Mouse (Mus musculus) embryo, embryonic 11 days (tissue): ENCODE data around the gene Rpl35.
"Not testable (repeated sequence)": the region's sequence is repeated elsewhere in the genome, so short reads cannot be mapped to it uniquely, and the experiment has no call there.

ENCODE experiments used
- DNase-seq: peaks from one replicate; pipeline ENCODE4 v3.0.0-alpha.2; 2015

Rpl35 gene

DNA sequence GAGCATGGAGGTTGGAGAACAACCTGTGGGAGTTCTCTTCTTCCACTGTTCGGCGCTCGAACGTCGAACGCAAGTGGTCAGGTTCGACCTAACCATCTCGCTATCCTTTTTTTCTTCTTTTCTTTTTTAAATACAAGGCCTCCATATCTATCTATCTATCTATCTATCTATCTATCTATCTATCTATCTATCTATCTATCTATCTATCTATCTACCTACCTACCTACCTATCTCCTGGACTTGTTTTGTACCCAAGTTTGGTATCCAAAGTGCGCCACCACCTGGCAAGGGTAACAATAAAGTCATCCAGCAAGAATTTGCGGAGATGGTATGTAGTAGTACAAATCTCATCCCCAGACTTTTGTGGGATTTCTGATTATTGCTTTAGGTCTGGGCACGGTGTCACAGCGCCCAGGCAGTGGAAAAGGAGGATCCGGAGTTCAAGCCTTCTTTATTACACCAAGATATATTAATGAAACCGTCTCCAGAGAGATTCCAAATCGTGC lies at the start of gene Rpl35:
Gene Rpl35 (minus strand): TSS at position 51 of the 506 bp plus-strand sequence.
- DNase-seq: peak; percentile 61

DNA sequence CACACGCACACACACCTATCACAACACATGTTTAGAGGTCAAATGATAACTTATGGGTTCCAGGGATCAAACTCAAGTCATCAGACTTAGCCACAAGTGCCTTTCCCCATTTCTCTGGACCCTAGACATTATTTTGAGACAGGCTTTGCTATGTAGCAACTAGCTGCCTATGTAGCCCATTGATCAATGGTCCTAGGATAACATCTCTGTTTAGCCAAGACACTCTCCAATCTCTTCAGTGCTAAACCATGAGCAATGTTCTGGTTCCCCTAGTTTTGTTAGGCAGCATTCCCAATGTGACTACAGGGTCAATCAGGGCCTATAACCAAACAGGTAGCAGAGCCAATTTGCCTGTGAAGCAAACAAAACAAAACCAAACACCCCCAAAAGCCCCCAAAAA lies 43.1 kb upstream of the Rpl35 start:
- no peak for DNase-seq

DNA sequence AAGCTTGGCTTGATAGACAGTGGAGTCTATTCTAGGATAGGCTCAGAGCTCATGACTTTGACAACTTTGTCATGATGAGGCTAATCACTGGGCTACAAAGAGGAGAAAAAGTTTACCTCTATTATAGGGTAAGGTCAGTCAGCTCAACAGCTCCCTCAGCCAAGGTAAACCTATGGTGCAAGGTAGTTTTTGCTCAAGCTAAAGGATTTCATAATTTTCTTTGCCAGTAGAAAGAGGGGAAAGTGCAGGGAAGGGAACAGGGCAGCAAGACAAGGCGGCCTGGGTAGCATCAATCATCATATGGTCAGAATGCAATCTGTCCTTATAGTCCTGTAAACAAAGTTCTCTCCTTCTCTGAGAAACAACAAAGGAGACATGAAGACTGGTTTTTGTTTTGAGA lies 34.8 kb upstream of the Rpl35 start:
- no peak for DNase-seq

DNA sequence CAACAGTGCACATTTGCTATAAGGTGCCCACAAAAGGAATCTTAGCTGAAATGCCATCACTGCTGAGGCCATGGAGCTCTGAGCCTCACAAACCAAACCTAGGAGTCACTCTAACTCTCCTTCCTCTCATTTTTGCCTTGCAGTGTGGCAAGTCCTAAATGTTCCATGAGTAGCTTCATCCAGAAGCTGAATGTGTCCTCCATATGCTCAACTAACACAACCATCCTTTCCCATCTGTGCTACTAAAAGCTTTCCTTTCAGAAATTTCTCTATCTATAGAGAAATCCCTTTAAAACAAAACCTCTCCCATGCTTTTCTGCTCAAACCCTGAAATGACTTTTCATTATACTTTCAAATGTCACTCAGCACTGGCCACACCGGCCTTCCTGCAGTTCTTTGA lies 26.2 kb upstream of the Rpl35 start:
- no peak for DNase-seq

DNA sequence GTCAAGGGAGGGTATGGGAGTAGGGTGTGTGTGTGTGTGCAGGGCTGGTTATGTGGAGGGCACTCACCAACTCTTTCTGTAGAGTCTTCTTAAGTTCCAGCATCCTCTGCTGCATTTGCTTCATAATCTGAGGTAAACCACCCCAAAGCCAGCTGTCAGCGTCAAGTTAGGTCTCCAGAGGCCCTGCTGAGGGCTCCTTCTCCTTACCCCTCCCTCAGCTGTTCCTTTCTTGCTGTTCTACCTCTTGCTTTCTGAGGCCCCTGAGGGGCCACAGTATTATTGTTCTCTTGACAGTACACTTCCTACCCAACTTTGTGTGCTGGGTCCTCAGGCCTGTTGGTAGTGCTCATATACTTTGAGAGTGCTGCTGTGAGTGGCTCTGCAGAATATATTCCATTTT lies 14.6 kb upstream of the Rpl35 start:
- DNase-seq: no peak

DNA sequence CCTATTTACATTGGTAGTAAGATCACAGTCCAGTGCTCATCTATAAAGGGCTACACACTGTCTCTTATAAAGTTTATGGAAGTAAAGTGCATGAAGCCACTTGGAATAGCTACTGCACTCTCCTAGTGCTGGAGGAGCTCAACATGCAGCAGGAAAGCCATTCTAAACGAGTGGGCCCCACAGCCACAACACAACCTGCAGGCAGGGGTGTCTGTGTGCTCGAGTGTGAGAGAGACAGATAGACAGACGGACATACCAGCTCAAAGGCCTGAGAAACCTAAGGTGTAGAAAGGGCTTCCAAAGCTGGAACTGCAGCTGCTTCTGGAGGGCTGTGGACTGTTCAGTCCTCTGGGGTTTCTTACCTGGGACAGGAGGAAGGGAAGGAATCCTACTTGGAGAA lies 11.2 kb upstream of the Rpl35 start:
- no peak for DNase-seq

DNA sequence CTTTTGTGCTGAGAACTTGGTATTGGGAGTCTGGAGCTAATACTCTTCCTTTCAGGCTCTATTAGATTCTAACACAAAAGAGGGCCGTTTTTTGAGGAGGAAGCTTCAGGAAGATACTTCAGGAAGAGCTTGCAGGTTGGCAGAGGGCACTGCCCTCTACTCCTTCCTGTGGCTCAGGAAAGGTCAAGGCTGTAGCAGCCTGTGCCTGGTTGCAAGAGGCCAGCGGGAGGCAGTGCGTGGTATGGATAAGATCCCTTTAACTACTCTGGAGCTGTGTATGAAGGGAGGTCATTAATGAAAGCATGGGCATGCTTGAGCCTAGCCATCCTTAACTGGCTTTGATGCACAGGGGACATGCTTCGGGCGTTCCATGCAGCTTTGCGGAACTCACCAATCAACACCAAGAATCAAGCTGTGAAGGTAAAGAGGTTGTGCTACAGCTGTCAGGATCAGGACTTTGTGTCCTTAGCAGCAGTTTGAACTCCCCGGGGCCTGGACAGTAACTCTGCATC lies 7.4 kb upstream of the Rpl35 start:
- DNase-seq: no peak

DNA sequence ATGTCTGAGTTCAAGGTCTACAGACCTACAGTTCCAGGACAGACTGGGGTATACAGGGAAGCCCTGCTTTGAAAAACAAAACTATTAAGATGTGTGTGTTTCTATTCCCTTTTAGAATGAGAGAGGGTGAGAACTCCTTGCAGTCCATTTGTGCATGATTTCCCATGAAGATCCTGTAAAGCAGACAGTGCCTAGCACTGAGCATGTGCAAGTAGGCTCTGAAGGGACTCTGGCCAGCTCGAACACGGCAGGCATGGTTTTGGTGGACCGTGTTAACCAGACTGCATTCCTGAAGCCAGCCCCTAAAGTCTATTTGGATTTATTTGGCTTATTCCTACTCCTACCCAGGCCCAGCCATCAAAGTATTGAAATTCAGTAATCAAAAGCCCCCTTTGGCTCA lies 6.5 kb upstream of the Rpl35 start:
- DNase-seq: no peak

DNA sequence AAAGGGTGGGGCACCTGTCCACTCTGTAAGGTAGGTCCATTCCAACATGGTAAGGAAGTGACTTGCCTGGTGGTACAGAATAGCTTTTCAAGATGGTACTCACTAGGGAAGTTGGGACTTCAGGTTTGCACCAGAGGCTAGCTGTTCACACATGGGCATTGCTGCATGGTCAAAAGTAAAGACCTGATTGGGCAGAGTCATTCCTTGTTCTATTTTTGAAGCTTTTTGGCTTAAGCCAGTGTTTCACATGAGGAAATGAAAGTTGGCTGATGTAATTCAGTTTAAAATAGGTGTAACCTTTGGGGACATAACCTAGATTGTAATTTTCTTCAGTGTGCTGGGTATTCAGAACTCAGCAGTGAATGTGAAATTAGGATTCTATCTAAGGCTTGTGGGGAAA lies 5.8 kb upstream of the Rpl35 start:
- DNase-seq: no peak

DNA sequence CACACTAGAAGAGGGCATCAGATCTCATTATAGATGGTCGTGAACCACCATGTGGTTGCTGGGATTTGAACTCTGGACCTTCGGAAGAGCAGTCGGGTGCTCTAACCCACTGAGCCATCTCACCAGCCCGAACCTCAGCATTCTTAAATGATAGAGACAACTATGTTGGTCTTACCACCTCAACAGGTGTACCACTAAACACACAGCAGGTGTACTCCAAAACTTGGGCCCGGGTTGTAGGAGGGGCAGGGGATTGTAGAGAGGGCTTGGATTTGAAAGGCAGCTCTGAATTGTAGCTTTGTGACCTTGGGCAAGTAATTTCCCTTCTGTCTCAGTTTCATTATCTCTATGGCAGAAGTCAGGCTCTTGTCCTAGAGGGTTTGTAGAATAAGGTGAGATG lies 4.7 kb upstream of the Rpl35 start:
- DNase-seq: not testable (repeated sequence)

DNA sequence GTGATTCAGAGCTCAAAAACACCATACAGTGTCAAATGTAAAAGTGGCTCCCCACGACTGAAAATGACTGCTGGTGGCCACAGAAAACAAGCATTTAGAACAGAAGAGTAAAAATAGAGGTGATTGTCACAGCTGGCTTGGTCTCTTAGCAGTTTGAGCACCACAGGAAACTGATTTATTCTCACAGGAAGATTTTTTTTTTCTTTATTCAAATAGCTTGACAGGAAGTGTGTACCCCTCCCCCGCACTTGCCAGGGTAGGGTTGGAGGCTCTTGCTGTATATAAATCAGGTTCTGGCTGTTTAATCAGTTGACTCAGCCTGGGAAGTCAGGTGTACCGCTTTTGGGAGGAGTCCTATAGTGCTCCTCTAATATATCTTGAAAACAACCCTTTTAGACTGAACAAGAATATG lies 3.5 kb upstream of the Rpl35 start:
- DNase-seq: peak; percentile 53

DNA sequence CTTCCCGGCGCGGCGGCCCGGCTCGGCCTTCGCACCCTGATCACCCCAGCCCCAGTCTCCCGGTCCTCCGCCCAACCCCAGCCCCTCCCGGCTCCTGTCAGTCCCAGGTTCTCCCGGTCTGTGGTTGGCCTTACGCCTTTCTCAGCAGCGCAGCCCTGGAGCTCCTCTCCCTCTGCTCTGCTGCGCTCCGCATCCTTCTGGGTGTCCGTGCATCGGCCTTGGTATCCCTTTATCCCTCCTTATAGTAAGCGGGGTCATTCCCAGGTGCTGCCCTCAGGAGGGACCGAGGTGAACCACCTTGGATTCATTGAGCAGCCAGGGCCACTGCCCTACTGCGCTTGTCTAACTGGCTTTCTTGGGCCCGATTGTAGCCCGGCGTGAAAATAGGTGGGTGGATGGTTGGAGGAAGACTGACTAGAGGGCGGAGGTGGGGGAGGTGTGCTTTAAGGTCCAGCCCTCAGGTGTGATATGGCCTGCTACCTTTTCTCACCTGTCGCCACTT lies 3.0 kb upstream of the Rpl35 start:
- DNase-seq: peak; percentile 48

DNA sequence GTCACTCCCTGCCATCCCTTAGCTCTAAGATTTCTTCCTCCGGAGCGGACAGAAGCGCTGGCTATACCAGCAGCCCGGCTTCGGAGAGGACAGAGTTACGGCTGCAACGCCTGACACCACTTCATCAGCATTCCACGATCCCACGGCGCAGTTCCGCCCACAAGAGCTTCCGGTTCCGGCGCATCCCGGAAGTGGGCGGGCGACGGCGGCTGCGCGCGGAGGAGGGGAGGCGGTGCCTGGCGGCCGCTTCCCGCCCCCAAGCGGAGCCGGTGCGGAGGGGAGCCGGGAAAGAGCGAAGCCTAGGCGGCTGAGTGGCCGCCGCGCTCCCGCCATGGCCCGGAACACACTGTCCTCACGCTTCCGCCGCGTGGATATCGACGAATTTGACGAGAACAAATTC lies 2.4 kb upstream of the Rpl35 start:
- DNase-seq: peak; percentile 95

DNA sequence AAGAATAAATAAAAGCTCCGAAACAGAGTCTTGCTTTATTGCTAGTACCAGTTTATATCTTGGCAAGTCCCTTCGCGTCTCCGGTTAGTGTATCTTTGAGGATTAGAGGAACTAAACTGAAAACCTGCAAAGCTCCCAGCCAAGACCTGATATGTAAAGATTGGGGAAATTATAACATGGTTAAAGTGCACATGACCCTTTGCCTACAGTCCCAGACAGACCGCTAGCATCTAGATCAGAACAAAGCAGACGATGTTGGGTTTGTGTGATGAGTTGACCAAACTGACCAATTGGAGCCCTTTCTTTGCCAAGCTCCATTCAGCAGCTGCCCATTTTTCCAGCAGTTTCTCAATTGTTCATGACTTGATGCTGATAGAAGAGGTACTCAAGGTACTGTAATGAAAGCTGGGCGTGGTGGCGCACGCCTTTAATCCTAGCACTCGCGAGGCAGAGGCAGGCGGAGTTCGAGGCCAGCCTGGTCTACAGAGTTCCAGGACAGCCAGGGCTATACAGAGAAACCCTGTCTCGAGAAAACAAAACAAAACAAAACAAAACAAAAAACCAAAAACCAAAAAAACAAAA lies 816 bp upstream of the Rpl35 start:
- DNase-seq: no peak

DNA sequence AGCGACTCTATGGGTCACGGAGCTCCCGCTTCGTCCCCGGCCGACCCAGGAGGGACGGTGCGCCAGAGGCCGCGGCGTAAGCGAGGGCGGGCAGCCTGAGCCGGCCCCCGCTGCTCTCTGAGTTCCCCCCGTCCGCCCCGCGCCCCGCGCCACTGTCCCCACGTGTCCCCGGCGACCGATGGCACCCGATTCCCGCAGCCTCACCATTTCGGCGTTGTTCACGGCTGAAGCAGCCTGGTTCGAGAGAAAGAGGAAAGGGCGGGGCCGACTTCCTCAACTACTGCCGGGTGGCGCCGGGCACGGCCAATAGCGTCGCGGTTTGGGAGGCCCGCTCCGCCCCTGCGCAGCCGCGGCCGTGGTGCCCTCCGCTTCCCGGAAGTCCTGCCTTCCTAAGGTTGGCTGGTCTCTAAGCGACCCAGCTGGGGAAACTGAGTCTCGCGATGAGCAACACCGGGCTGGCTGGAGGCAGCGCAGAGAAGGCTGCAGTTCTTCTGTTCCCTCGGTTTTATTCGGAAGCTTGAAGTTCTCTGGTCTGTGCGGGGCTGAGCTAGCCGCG lies 466 bp downstream of the Rpl35 start, which contains the start of gene Arpc5l:
Gene Arpc5l (plus strand): TSS at position 469 of the 556 bp plus-strand sequence.
- DNase-seq: peak; percentile 97

DNA sequence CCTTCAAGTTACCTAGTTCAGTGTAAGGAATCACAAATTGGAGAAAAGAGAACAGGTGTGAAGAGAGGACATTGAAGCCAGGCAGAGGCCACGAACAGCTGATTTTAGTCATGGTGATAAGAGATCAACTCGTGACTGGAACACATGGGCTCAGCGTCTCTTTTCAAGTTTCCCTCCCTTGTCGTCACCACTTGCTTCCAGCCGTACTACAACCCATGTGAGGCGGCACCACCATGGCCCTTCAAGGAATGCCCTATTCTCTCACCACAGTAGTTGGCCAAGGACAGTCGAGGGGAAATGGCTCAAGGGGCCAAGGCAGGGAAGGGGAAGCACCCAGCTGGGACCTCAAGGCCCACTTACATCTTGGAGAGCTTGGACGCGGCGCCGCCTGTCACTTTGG lies 1.1 kb downstream of the Rpl35 start:
- DNase-seq: peak; percentile 39

DNA sequence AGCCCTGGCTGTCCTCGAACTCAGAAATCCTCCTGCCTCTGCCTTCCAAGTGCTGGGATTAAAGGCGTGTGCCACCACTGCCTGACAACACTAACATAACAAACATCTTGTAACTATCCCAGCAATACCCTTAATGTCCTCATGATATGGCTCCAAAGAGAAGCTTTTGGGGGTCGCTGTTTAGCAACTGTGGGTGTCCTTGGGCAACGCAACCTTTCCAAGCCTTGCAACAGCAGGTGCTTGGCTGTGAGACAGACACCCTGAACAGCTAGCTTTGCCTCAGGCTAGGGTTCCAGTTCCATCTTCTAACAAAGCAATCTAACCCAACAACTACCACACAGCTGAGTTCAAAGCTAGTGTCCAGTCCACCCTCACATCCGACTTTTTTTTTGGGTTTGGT lies 1.9 kb downstream of the Rpl35 start:
- DNase-seq: no peak

DNA sequence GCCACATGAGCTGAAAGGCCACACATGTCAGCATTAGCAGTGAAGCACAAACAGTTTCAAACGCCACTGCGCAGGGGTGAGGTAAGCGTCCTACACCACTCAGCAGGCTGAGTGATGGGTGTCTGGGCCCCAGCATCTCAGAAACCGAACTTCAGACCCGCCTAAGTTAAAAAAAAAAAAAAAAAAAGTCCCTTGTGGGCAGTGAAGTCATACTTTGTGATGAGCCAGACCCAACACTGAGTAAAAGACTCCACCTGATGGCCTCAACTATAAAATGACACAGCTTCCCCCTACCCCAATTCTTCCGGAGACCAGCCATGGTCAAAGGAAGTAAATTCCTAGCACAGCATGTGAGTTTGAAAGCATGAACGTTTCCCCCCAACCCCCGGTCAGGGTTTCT lies 2.3 kb downstream of the Rpl35 start:
- no peak for DNase-seq

DNA sequence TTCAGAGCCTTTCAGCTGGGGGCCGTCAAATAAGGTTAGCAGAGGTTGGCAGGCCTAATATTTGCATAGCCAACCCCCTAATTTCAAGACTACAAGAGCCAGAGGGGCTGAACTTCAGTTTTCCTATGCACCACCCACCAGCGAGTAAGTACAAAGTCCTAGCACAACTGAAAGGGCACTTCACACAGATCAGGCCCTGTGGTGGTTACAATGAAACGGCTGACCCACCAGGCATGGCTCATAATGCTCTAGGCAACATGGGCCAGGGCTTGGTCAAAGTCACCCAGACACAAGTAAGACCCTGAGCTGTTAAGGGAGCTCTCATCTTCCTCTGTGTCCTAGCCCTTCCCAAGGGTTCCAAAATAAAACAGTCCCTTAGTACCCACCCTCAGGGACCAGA lies 3.6 kb downstream of the Rpl35 start:
- DNase-seq: no peak

DNA sequence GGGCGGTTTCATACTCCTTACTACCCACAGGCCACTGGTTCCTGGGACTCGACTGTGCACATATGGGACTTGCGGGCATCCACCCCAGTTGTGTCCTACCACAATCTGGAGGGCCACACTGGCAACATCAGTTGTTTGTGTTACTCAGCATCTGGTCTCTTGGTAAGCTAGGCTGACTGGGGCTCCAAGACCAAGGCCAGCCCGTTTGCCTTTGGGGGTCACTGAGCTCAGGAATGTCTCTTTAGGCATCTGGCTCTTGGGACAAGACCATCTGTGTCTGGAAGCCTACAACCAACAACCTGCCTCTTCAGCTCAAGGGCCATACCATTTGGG lies 4.9 kb downstream of the Rpl35 start:
- DNase-seq: no peak

DNA sequence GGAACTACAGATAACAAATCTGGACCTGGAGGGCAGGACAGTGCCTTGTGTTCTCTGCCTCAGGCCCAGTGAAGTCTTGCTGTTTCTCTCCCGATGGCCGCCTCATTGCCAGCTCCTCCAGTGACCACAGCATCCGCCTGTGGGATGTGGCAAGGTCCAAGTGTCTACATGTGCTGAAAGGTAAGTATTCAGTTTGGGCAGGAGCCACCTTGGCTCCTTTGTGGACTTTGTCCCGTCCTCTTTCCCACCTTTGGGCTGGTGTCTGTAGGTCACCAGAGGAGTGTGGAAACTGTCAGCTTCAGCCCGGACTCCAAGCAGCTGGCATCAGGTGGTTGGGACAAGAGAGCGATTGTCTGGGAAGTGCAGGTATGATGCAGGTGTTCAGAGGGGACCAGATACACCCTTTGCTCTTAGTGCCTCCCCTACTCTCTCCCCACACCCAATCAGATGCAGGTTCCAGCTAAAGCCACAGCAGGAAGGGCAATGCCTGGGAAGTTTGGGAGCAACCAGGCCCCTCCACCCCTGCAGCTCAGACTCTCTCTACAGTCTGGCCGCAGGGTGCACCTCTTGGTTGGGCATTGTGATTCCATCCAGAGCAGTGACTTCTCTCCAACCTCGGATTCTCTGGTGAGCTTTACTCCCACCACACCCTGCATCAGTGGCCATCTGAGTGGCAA lies 5.4 kb downstream of the Rpl35 start:
- DNase-seq: no peak

DNA sequence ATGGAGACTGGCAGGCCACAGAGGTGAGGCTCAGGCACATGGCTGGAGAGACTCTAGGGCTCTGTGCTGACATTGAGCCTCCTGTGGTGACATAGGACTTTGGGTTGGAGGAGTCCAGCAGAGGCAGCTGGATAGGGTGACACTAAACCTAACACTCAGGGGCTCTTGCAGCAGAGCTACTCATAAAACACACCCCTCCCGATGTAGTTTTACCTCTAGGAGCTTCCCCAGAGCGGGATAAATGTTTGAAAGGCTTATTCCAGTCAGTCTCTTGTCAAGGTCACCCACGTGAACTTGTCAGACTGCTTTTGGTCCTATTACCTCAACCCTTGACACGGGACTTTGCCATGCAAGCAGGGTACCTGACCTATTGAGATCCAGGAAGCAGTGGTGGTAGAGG lies 6.0 kb downstream of the Rpl35 start:
- DNase-seq: no peak

DNA sequence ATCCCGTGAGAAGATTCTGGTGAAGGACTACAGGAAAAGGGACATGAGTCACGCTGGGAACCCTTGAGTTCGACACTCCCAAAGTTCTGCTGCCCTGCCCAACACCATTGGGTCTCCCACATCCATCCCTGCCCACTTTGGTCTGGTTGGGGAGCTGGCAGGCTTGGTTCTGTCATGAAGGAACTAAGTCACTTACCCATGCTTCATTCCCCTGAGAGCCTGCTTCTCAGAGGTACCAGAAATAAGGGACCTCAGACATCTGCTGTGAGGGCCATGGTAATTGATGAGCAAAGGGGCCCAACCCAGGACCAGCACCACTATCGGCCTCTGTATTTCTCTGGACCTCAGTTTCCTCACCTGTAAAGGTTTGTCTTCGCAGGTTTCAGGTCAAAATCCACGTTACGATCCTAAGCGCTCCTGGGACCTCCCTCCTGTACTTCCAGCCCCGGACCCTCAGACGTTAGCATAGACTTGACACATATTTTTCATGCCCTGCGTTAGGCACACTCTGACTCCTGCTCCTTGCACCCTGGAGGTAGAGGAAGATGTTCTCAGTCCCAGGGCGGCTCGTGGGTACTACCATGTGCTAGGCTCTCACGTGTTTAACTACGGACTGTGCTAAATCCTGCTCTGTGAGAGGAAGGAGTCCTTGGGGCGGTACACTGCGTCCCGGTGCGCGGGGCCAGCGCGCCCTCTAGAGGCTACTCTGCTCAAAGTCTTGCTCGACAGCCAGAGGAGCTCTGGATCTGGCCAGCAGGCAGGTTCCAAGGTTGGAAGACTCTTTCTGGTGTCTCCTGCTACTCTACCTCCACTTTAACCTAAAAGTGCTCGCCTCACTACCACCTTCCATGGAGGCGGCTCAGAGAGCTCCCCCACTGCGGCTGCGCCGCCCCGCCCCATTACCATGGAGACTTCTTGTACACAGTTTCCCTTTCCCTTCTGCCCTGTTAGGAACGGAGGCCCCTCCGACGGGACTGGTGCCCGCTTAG lies 7.7 kb downstream of the Rpl35 start, which contains the start of gene Wdr38:
Gene Wdr38 (plus strand): TSS at position 91 of the 989 bp plus-strand sequence.
- DNase-seq: peak; percentile 90
